Mouse (Mus musculus) spleen, postnatal 0 days (tissue): Measurements from ENCODE around the gene Cdk13. TPM values are rescaled to one million over a fixed set of nuclear protein-coding genes. Genes with fewer than 3 reads are reported as not detected.

Experiments
- microRNA counts: library from miRNA; unstranded; fragments of <30 nt; microRNA quantifications from one replicate; lab custom pipeline; 2015
- polyA plus RNA-seq: library from polyadenylated mRNA; unstranded; fragments of >200 nt; fragmentation: Nextera tagmentation; extraction: Ambion mirVana; gene quantifications from 2 replicates; pipeline ENCODE4 v1.2.1, GENCODE M21; 2015

Cdk13 gene
- 13.8 and 16.5 TPM in 2 replicates for polyA plus RNA-seq

DNA sequence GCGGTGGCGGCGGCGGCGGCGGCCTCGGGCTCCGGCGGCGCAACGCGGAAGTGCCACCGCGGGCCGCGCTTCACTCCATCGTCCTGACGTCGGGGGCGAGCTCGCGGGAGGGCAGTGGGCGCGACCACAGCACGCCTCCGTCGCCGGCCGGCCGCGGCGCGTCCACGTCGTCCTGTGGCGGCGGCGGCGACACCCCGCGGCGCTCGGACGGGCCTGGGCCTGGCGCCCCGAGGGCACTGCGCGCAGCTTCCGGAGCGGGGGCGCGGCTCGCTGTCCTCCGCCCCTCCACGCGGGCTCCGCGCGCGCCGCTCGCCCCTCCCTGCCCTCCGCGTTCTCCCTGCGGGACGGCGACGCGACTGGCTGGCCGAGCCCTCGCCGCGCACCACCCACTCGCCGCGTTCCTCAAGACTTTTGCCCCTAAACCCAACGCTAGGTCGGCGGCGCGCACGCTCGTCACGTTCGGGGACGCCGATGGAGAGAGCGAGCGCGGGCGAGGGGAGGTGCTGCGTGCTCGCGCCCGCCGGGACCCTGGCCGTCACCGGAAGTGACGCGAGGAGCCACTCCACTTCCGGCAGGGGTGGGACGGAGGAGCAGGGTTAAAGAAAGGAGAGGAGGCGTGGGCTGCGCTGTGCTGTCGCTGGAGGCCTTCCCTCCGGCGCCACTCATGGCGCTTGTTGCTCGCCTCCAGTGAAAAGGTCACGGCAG is at the start of gene Cdk13:
TSS of gene Cdk13 (minus strand) at position 189 of the 705 bp plus-strand sequence.

DNA sequence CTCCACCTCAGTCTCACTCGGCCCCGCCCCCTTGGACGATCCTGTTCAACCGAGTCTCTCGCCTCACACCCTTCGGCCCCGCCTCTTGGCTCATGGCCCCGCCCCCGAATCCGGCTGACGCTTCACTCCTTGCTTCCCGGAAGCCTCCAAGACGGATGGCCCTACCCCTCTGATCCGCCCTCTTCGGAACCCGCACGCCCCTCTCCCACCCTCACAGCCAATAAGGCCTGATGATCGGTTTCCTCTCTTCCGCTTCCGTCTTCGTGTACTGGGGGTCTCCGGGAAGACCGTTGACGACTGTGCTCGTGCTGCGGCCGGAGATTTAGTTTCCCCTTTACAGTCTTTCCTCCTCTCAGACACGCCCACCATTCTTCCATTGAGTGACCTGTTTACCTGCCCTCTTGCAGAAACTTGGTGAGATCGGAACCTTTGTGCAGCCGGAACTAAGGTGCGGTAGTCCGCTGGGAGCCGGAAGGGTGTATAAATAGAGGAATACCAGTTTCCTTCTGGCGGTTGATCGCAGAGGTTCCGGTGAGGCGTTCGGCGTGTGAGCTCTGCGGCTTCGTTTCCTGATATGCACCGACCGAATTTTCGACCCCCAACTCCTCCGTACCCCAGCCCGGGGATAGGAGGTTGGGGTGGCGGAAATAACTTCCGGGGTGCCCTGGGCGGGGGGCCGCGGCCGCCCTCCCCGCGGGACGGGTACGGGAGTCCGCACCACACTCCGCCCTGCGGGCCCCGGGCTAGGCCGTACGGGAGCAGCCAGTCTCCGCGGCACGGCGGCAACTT is 109.8 kb downstream of the Cdk13 start, which contains the start of the genes Mplkip and Sugct:
TSS of gene Mplkip (plus strand) at position 282 of the 789 bp plus-strand sequence.
TSS of gene Sugct (minus strand) at position 643 of the 789 bp plus-strand sequence.

MicroRNA genes within 50 kb of the gene (microRNA counts, 519-probe panel; counts per million panel counts)
- 88.3 counts per million for microRNA mmu-miR-466i (lab: Ali Mortazavi, UCI)

Other genes starting within 250 kb of the Cdk13 start
- 37.1 and 38.5 TPM in 2 replicates for gene Mplkip, start 109.9 kb downstream of the Cdk13 start, polyA plus RNA-seq
- 4.2 and 4.4 TPM in 2 replicates for gene Sugct, start 109.5 kb downstream of the Cdk13 start, polyA plus RNA-seq
- gene Rala, start 139.1 kb upstream of the Cdk13 start, polyA plus RNA-seq = 32.8 and 39.2 TPM in 2 replicates
- gene Yae1d1, start 188.3 kb upstream of the Cdk13 start, polyA plus RNA-seq = 26.4 and 27.3 TPM in 2 replicates